ENCODE assay signal across 1 mouse cellular context in the genomic region with DNA sequence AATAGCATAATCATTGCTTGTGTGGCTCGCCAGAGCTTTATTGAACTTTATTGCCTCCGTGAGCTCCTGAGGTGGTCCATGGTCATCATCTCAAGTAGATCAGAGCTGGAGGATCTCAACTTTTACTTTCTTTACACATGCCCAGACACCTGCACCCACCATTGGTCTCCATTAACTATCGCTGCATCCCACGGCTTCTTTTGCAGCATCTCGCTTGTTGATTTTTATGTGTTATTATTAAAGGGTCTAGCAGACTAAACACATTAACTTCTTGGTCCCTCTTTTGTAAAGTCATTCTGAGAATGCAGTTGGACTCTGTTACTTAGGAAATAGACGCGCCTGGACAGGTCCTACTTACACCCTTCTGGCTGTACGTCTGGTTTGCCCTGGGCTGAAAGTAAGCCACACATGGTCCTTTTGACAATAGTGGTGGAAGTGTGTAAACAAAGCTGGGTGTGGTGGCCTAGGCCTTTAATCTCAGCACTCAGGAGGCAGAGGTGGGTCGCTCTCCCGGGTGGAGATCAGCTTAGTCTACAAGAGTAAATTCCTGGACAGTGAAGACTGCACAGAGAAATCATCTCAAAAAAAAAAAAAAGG.
TF ChIP-seq lines count a peak whose summit lies in the region.

No protein-coding gene starts in this region.

TF ChIP-seq in MEL, 35 proteins besides CTCF, POLR2A, EP300 and RAD21 (continued from another document):
- TF ChIP-seq RCOR1 (IDR thresholded peaks at IDR 0.05; ENCODE audit: low read depth, low read length) (no peak), UBTF (IDR thresholded peaks at IDR 0.05; ENCODE audit: borderline replicate concordance, insufficient read depth, low read depth, low read length) (no peak), TCF12 (IDR thresholded peaks at IDR 0.05; ENCODE audit: low read depth, low read length) (no peak), POLR2AphosphoS5 (IDR thresholded peaks at IDR 0.05; ENCODE audit: borderline replicate concordance, low read depth, low read length) (no peak), MAZ (IDR thresholded peaks at IDR 0.05; ENCODE audit: low read depth, low read length) (no peak), GATA1 (IDR thresholded peaks at IDR 0.05; ENCODE audit: low read depth, low read length) (no peak), E2F4 (IDR thresholded peaks at IDR 0.05; ENCODE audit: borderline replicate concordance, low read depth, low read length) (no peak), HCFC1 (IDR thresholded peaks at IDR 0.05; ENCODE audit: low read depth, low read length) (no peak), SMC3 (IDR thresholded peaks at IDR 0.05; ENCODE audit: low read depth, low read length) (no peak)
